Mouse (Mus musculus): ENCODE data around the gene Fcrl1. TPM values are rescaled to one million over a fixed set of nuclear protein-coding genes. Genes with fewer than 3 reads are reported as not detected.

Gene Fcrl1
- total and polyA plus RNA-seq, 3 experiments: 0.45 to 0.78 TPM; not detected in 1

- no peak for DNase-seq
- Histone ChIP-seq H3K79me2 (replicated peaks; ENCODE audit: control insufficient read depth, insufficient read depth, low read length) (no peaks in the 10 kb centered on the region), H3K9ac (ENCODE audit: low read depth, low read length) (no peak overlapping the region), H3K4me1 (ENCODE audit: control insufficient read depth, insufficient read depth, low read length) (no peaks in the 10 kb centered on the region), H3K27ac (no peak overlapping the region), H3K36me3 (ENCODE audit: control insufficient read depth, insufficient read depth, low read length) (no peaks in the 10 kb centered on the region), H3K27me3 (ENCODE audit: control insufficient read depth, insufficient read depth, low read length) (no peaks in the 10 kb centered on the region), H3K4me3 (no peak overlapping the region)
- 49% methylated on average over 7 of the region's 7 CpGs for WGBS
- intact Hi-C loops (cut with DNase I): no loop called here
- no peak for TF ChIP-seq CTCF (IDR thresholded peaks at IDR 0.05)
- no peak for TF ChIP-seq EP300 (IDR thresholded peaks at IDR 0.05; ENCODE audit: insufficient read depth, low read depth, low read length)
Measured at GRCm38 (mm10) chr3:87381806-87382712, 5.9 kb downstream of the Fcrl1 start.

DNA sequence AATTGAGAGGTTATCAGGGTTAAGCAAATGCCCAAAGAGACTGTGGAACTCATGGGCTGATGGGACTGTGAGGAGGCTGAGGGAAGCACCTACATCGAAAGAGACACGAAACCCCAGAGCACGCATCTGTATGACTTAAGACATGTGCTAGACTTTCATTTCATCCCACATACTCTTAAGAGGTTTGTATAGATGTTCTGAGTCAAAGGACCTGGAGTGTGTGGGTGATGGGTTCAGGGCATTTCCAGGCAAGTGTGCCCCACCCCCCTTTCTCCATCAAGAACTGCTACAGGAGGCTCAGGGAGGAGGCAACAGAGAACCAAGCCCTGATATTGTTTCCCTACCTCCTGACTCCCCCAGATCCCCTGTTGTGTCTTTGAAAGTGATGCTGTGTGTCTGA is 7.1 kb downstream of the Fcrl1 start:
- Histone ChIP-seq H3K9ac (ENCODE audit: low read depth, low read length) (no peak overlapping the region), H3K79me2 (replicated peaks; ENCODE audit: control insufficient read depth, insufficient read depth, low read length) (no peaks in the 10 kb centered on the region), H3K4me3 (no peak overlapping the region), H3K27me3 (ENCODE audit: control insufficient read depth, insufficient read depth, low read length) (no peaks in the 10 kb centered on the region), H3K4me1 (ENCODE audit: control insufficient read depth, insufficient read depth, low read length) (no peaks in the 10 kb centered on the region), H3K27ac (no peak overlapping the region), H3K36me3 (ENCODE audit: control insufficient read depth, insufficient read depth, low read length) (no peaks in the 10 kb centered on the region)
- TF ChIP-seq POLR2A (IDR thresholded peaks at IDR 0.05; ENCODE audit: insufficient read depth, low read depth, low read length): no peak
- no peak for TF ChIP-seq CTCF (IDR thresholded peaks at IDR 0.05)
- no peak for TF ChIP-seq EP300 (IDR thresholded peaks at IDR 0.05; ENCODE audit: insufficient read depth, low read depth, low read length)
- WGBS: 86% methylated on average over 3 of the region's 3 CpGs
- no peak for DNase-seq
- intact Hi-C loops (cut with DNase I): no loop called here

DNA sequence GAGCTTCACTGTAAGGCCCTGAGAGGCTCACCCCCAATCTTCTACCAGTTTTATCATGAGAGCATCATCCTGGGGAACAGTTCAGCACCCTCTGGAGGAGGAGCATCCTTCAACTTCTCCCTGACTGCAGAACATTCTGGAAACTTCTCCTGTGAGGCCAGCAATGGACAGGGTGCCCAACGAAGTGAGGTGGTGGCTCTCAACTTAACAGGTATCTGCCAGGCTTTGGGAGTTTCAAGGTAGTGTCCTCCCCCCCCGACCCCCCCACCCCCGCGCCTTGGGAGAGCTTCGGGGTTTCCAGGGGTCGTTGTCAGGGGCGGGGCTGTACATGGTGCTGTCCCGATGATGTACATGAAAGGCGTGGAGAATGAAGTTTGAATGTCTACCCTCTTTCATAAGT is 8.9 kb downstream of the Fcrl1 start:
- intact Hi-C loops (cut with DNase I): no loop called here
- Histone ChIP-seq H3K36me3 (ENCODE audit: control insufficient read depth, insufficient read depth, low read length) (no peaks in the 10 kb centered on the region), H3K4me1 (ENCODE audit: control insufficient read depth, insufficient read depth, low read length) (no peaks in the 10 kb centered on the region), H3K4me3 (no peak overlapping the region), H3K27me3 (ENCODE audit: control insufficient read depth, insufficient read depth, low read length) (no peaks in the 10 kb centered on the region), H3K27ac (no peak overlapping the region), H3K79me2 (replicated peaks; ENCODE audit: control insufficient read depth, insufficient read depth, low read length) (no peaks in the 10 kb centered on the region), H3K9ac (ENCODE audit: low read depth, low read length) (no peak overlapping the region)
- WGBS: 85% methylated on average over 9 of the region's 9 CpGs
- no peak for DNase-seq
- no peak for TF ChIP-seq EP300 (IDR thresholded peaks at IDR 0.05; ENCODE audit: insufficient read depth, low read depth, low read length)
- TF ChIP-seq CTCF (IDR thresholded peaks at IDR 0.05): no peak
- TF ChIP-seq POLR2A (IDR thresholded peaks at IDR 0.05; ENCODE audit: insufficient read depth, low read depth, low read length): no peak

DNA sequence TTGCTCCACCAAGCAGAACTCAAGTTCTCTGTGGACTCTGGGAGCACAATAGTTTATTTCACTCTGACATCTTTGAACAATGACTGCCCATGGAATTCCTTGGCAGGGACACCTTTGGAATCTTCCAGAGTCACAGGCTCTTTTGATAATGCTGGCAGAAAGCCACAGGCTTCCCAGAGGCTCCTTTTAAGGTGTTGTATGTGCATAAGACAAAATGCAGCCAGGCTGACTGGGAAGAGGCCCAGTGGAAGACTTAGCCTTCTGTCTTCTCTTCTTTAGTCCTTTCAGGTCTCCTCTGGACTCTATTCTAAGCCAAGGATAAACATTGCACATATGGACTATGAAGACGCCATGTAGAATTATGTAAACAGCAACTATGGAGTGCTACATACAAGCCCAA is 14.7 kb downstream of the Fcrl1 start:
- Histone ChIP-seq H3K27ac (no peak overlapping the region), H3K4me1 (ENCODE audit: control insufficient read depth, insufficient read depth, low read length) (no peaks in the 10 kb centered on the region), H3K9ac (ENCODE audit: low read depth, low read length) (no peak overlapping the region), H3K27me3 (ENCODE audit: control insufficient read depth, insufficient read depth, low read length) (no peaks in the 10 kb centered on the region), H3K4me3 (no peak overlapping the region), H3K36me3 (ENCODE audit: control insufficient read depth, insufficient read depth, low read length) (no peaks in the 10 kb centered on the region), H3K79me2 (replicated peaks; ENCODE audit: control insufficient read depth, insufficient read depth, low read length) (no peaks in the 10 kb centered on the region)
- WGBS: 76% methylated on average over 1 of the region's 1 CpGs
- no peak for DNase-seq
- no peak for TF ChIP-seq CTCF (IDR thresholded peaks at IDR 0.05)
- TF ChIP-seq EP300 (IDR thresholded peaks at IDR 0.05; ENCODE audit: insufficient read depth, low read depth, low read length): no peak
- TF ChIP-seq POLR2A (IDR thresholded peaks at IDR 0.05; ENCODE audit: insufficient read depth, low read depth, low read length): no peak
- intact Hi-C loops (cut with DNase I): no loop called here

GRCm38 (mm10) chr3:87398809-87399208 is 22.6 kb downstream of the Fcrl1 start:
- Histone ChIP-seq H3K36me3 (ENCODE audit: control insufficient read depth, insufficient read depth, low read length) (no peaks in the 10 kb centered on the region), H3K79me2 (replicated peaks; ENCODE audit: control insufficient read depth, insufficient read depth, low read length) (no peaks in the 10 kb centered on the region), H3K27me3 (ENCODE audit: control insufficient read depth, insufficient read depth, low read length) (no peaks in the 10 kb centered on the region), H3K27ac (no peak overlapping the region), H3K4me3 (no peak overlapping the region), H3K4me1 (ENCODE audit: control insufficient read depth, insufficient read depth, low read length) (no peaks in the 10 kb centered on the region), H3K9ac (ENCODE audit: low read depth, low read length) (no peak overlapping the region)
- intact Hi-C loops (cut with DNase I): no loop called here
- TF ChIP-seq EP300 (IDR thresholded peaks at IDR 0.05; ENCODE audit: insufficient read depth, low read depth, low read length) (no peak), CTCF (IDR thresholded peaks at IDR 0.05) (no peak), POLR2A (IDR thresholded peaks at IDR 0.05; ENCODE audit: insufficient read depth, low read depth, low read length) (no peak)
- 64% methylated on average over 4 of the region's 4 CpGs for WGBS
- DNase-seq: no peak

DNA sequence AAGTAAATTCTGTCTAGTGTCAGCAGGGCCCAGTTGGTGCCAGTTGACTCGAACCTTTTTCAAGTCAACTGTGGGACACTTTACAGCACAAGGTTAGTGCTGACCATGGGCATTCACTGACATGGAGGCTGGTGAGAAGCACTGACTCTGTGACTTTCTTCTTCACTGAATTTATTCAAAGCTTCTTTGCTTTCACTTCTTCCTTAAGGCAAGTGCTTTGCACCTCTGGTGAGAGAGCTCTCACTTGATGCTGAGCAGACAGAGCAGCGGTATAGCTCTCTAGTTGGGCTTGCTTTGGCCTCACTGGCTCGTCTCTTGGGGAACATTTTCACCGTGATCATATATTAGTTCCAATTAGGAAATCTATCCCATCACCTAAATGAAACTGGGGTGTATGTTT is 23.7 kb downstream of the Fcrl1 start:
- Histone ChIP-seq H3K9ac (ENCODE audit: low read depth, low read length) (no peak overlapping the region), H3K27me3 (ENCODE audit: control insufficient read depth, insufficient read depth, low read length) (no peaks in the 10 kb centered on the region), H3K4me1 (ENCODE audit: control insufficient read depth, insufficient read depth, low read length) (no peaks in the 10 kb centered on the region), H3K36me3 (ENCODE audit: control insufficient read depth, insufficient read depth, low read length) (no peaks in the 10 kb centered on the region), H3K79me2 (replicated peaks; ENCODE audit: control insufficient read depth, insufficient read depth, low read length) (no peaks in the 10 kb centered on the region), H3K4me3 (no peak overlapping the region), H3K27ac (no peak overlapping the region)
- TF ChIP-seq CTCF (IDR thresholded peaks at IDR 0.05) (no peak), EP300 (IDR thresholded peaks at IDR 0.05; ENCODE audit: insufficient read depth, low read depth, low read length) (no peak), POLR2A (IDR thresholded peaks at IDR 0.05; ENCODE audit: insufficient read depth, low read depth, low read length) (no peak)
- intact Hi-C loops (cut with DNase I): loop anchor here (2.0 kb wide), 1 partner anchor 159 kb away; no protein-coding TSS in a partner anchor
- WGBS: 78% methylated on average over 4 of the region's 4 CpGs
- no peak for DNase-seq

Data from heart, adult 2 months (tissue).